Mouse (Mus musculus) MEL (cell line): Measurements from ENCODE around the gene Cep104. TPM values are rescaled to one million over a fixed set of nuclear protein-coding genes. Genes with fewer than 3 reads are reported as not detected.

Source experiments
- DNase-seq: peaks from one replicate; pipeline ENCODE4 v3.0.0; 2011; ENCODE audit warnings: low read depth, low spot score
- H3K27ac ChIP-seq: 2 replicates; pipeline ENCODE4 v1.5.1; 2012; ENCODE audit warnings: low read depth, mild to moderate bottlenecking, control low read depth, low read length, moderate library complexity; ENCODE audit not compliant: control insufficient read depth
- H3K27me3 ChIP-seq, 2 experiments: fragments of 150-350 bp in 1 of 2; sonication (generic) in 1 of 2; 2 replicates each; pipeline ENCODE4 v1.6.1; 2012; ENCODE audit warnings: low read length in 2 of 2, mild to moderate bottlenecking in 2 of 2, improper control_type of control experiment in 1 of 2, moderate library complexity in 1 of 2; ENCODE audit not compliant: insufficient read depth in 2 of 2, control insufficient read depth in 1 of 2
- H3K36me3 ChIP-seq, 2 experiments: 2 replicates each; pipeline ENCODE4 v1.6.1; 2012 to 2014; ENCODE audit warnings: low read length in 2 of 2, improper control_type of control experiment in 1 of 2, inconsistent platforms in 1 of 2, mild to moderate bottlenecking in 1 of 2; ENCODE audit not compliant: insufficient read depth in 2 of 2, control insufficient read depth in 1 of 2
- H3K4me1 ChIP-seq, 2 experiments: fragments of 150-350 bp in 1 of 2; sonication (generic) in 1 of 2; 2 replicates each; pipeline ENCODE4 v1.6.1; 2012; ENCODE audit warnings: low read length in 2 of 2, improper control_type of control experiment in 1 of 2, mild to moderate bottlenecking in 1 of 2; ENCODE audit not compliant: insufficient read depth in 2 of 2, control insufficient read depth in 1 of 2
- H3K4me3 ChIP-seq, 2 experiments: fragments of 150-350 bp in 1 of 2; sonication (generic) in 1 of 2; 2 replicates each; pipeline ENCODE4 v1.5.1; 2012; ENCODE audit warnings: low read depth in 2 of 2, low read length in 2 of 2, mild to moderate bottlenecking in 2 of 2, moderate library complexity in 2 of 2, control low read depth in 1 of 2, improper control_type of control experiment in 1 of 2; ENCODE audit not compliant: control insufficient read depth in 1 of 2, insufficient read depth in 1 of 2
- H3K79me2 ChIP-seq: 2 replicates; pipeline ENCODE4 v1.6.1; 2012; ENCODE audit warnings: mild to moderate bottlenecking, low read length, moderate library complexity; ENCODE audit not compliant: control insufficient read depth, poor library complexity, insufficient read depth
- H3K9ac ChIP-seq: 2 replicates; pipeline ENCODE4 v1.6.1; 2012; ENCODE audit warnings: low read depth, mild to moderate bottlenecking, control low read depth, low read length, moderate library complexity; ENCODE audit not compliant: control insufficient read depth, poor library complexity, severe bottlenecking
- H3K9me3 ChIP-seq: fragments of 150-350 bp; sonication (generic); replicated peaks from 2 replicates; pipeline ENCODE4 v1.6.1; 2012; ENCODE audit warnings: mild to moderate bottlenecking, low read length, improper control_type of control experiment, moderate library complexity; ENCODE audit not compliant: insufficient read depth
- BHLHE40 ChIP-seq: IDR thresholded peaks from 2 replicates; pipeline ENCODE4 v1.6.1; 2012; ENCODE audit warnings: low read depth, mild to moderate bottlenecking, inconsistent platforms, low read length, improper control_type of control experiment, borderline replicate concordance
- CHD1 ChIP-seq: IDR thresholded peaks from 2 replicates; pipeline ENCODE4 v1.6.1; 2012; ENCODE audit warnings: low read depth, mild to moderate bottlenecking, inconsistent platforms, low read length, improper control_type of control experiment
- ELF1 ChIP-seq: IDR thresholded peaks from 2 replicates; pipeline ENCODE4 v1.6.1; 2014; ENCODE audit warnings: low read depth, mild to moderate bottlenecking, inconsistent platforms, low read length, improper control_type of control experiment, moderate library complexity
- GABPA ChIP-seq: IDR thresholded peaks from 2 replicates; pipeline ENCODE4 v1.6.1; 2012; ENCODE audit warnings: low read depth, mild to moderate bottlenecking, inconsistent platforms, low read length, improper control_type of control experiment, moderate library complexity
- GATA1 ChIP-seq: IDR thresholded peaks from 2 replicates; pipeline ENCODE4 v1.6.1; 2011; ENCODE audit warnings: low read depth, low read length, improper control_type of control experiment
- HCFC1 ChIP-seq: IDR thresholded peaks from 2 replicates; pipeline ENCODE4 v1.6.1; 2012; ENCODE audit warnings: low read depth, mild to moderate bottlenecking, inconsistent platforms, low read length, improper control_type of control experiment, moderate library complexity
- JUND ChIP-seq: IDR thresholded peaks from 2 replicates; pipeline ENCODE4 v1.6.1; 2011; ENCODE audit warnings: low read depth, mild to moderate bottlenecking, improper control_type of control experiment, low read length
- KAT2A ChIP-seq: conservative IDR thresholded peaks from 2 replicates; pipeline ENCODE4 v1.6.1; 2012; ENCODE audit warnings: low read depth, low read length, improper control_type of control experiment, inconsistent platforms
- MAX ChIP-seq: IDR thresholded peaks from 2 replicates; pipeline ENCODE4 v1.6.1; 2011; ENCODE audit warnings: low read length, improper control_type of control experiment
- MAZ ChIP-seq: IDR thresholded peaks from 2 replicates; pipeline ENCODE4 v1.6.1; 2012; ENCODE audit warnings: low read depth, mild to moderate bottlenecking, inconsistent platforms, low read length, improper control_type of control experiment
- MEF2A ChIP-seq: IDR thresholded peaks from 2 replicates; pipeline ENCODE4 v1.6.1; 2014; ENCODE audit warnings: low read depth, mild to moderate bottlenecking, inconsistent platforms, low read length, improper control_type of control experiment; ENCODE audit not compliant: poor library complexity, insufficient replicate concordance, severe bottlenecking; ENCODE audit errors: extremely low read depth
- MXI1 ChIP-seq: IDR thresholded peaks from 2 replicates; pipeline ENCODE4 v1.6.1; 2011; ENCODE audit warnings: mild to moderate bottlenecking, low read depth, low read length, improper control_type of control experiment
- MYC ChIP-seq: IDR thresholded peaks from 2 replicates; pipeline ENCODE4 v1.6.1; 2011; ENCODE audit warnings: low read depth, mild to moderate bottlenecking, low read length, improper control_type of control experiment, moderate library complexity
- NELFE ChIP-seq: IDR thresholded peaks from 2 replicates; pipeline ENCODE4 v1.6.1; 2011; ENCODE audit warnings: low read depth, low read length, improper control_type of control experiment
- NRF1 ChIP-seq: IDR thresholded peaks from 2 replicates; pipeline ENCODE4 v1.6.1; 2014; ENCODE audit warnings: low read depth, mild to moderate bottlenecking, inconsistent platforms, low read length, improper control_type of control experiment, moderate library complexity; ENCODE audit not compliant: poor library complexity, insufficient read depth, severe bottlenecking
- POLR2A ChIP-seq, 2 experiments: IDR thresholded peaks; 2 replicates each; pipeline ENCODE4 v1.6.1; 2011 to 2012; ENCODE audit warnings: low read length in 2 of 2, mild to moderate bottlenecking in 2 of 2, control low read depth in 1 of 2, improper control_type of control experiment in 1 of 2, low read depth in 1 of 2, moderate library complexity in 1 of 2; ENCODE audit not compliant: control insufficient read depth in 1 of 2, insufficient read depth in 1 of 2, poor library complexity in 1 of 2
- RCOR1 ChIP-seq: IDR thresholded peaks from 2 replicates; pipeline ENCODE4 v1.6.1; 2012; ENCODE audit warnings: low read depth, mild to moderate bottlenecking, inconsistent platforms, low read length, improper control_type of control experiment
- SIN3A ChIP-seq: IDR thresholded peaks from 2 replicates; pipeline ENCODE4 v1.6.1; 2012; ENCODE audit warnings: low read length, improper control_type of control experiment, inconsistent platforms
- TAL1 ChIP-seq: IDR thresholded peaks from 2 replicates; pipeline ENCODE4 v1.6.1; 2012; ENCODE audit warnings: mild to moderate bottlenecking, inconsistent platforms, low read length, moderate library complexity, mixed read lengths
- TBP ChIP-seq: IDR thresholded peaks from 2 replicates; pipeline ENCODE4 v1.8.0; 2011; ENCODE audit warnings: low read depth, low read length, improper control_type of control experiment
- TCF12 ChIP-seq: IDR thresholded peaks from 2 replicates; pipeline ENCODE4 v1.6.1; 2014; ENCODE audit warnings: low read depth, mild to moderate bottlenecking, inconsistent platforms, low read length, improper control_type of control experiment, moderate library complexity
- UBTF ChIP-seq: IDR thresholded peaks from 2 replicates; pipeline ENCODE4 v1.6.1; 2012; ENCODE audit warnings: low read depth, mild to moderate bottlenecking, inconsistent platforms, low read length, improper control_type of control experiment, moderate library complexity, borderline replicate concordance; ENCODE audit not compliant: insufficient read depth
- USF1 ChIP-seq: IDR thresholded peaks from 2 replicates; pipeline ENCODE4 v1.6.1; 2014; ENCODE audit warnings: low read depth, mild to moderate bottlenecking, inconsistent platforms, low read length, improper control_type of control experiment, moderate library complexity
- ZC3H11A ChIP-seq: IDR thresholded peaks from 2 replicates; pipeline ENCODE4 v1.6.1; 2012; ENCODE audit warnings: low read depth, mild to moderate bottlenecking, inconsistent platforms, low read length, improper control_type of control experiment
- ZKSCAN1 ChIP-seq: IDR thresholded peaks from 2 replicates; pipeline ENCODE4 v1.6.1; 2012; ENCODE audit warnings: low read depth, mild to moderate bottlenecking, inconsistent platforms, low read length, improper control_type of control experiment, moderate library complexity
- ZMIZ1 ChIP-seq: IDR thresholded peaks from 2 replicates; pipeline ENCODE4 v1.6.1; 2012; ENCODE audit warnings: low read depth, mild to moderate bottlenecking, inconsistent platforms, low read length, improper control_type of control experiment, moderate library complexity
- polyA plus RNA-seq, 2 experiments: library from polyadenylated mRNA; stranded (reverse) in 1 of 2; unstranded in 1 of 2; fragments of >175 nt in 1 of 2; fragments of >200 nt in 1 of 2; gene quantifications; 2 replicates each; pipeline versions ENCODE4 v1.2.1 to v1.2.4; 2012; ENCODE audit warnings: low replicate concordance in 2 of 2, low read depth in 1 of 2; ENCODE audit not compliant: insufficient read length in 2 of 2, insufficient read depth in 1 of 2, missing spikeins in 1 of 2
- total RNA-seq: library from RNA; depleted of rRNA; stranded (reverse); fragments of 300-350 nt; gene quantifications from 2 replicates; pipeline ENCODE4 v1.2.3, GENCODE M21; 2012

The Cep104 gene
- total and polyA plus RNA-seq, 3 experiments: 8.5 to 19.9 TPM; not detected in 1

DNA sequence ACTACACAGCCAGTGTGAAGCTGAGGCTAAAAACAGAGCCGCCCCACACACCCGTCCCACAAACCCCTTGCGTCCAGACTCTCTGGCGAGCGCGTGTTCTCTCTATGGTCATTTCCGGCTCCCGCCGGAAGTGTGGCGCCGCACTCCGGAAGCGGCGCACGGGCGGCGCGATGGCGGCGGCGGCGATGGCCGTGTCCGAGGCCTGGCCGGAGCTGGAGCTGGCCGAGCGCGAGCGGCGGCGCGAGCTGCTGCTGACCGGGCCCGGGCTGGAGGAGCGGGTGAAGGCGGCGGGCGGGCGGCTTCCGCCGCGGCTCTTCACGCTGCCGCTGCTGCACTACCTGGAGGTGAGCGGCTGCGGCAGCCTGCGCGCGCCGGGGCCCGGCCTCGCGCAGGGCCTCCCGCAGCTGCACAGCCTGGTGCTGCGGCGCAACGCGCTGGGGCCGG, 36.7 kb downstream of the Cep104 start, which contains the start of gene Lrrc47:
Gene Lrrc47, plus strand, starts transcription at position 86 of the 444 bp plus-strand sequence.
- Histone ChIP-seq H3K36me3 (peaks cover 1 to 4% of the 10 kb centered on the region in 2 experiments; a peak in 3 of 4 replicates), H3K27me3 (no peaks in the 10 kb centered on the region), H3K27ac (peak within 1 kb of the TSS; percentile 32), H3K9ac (peak within 1 kb of the TSS; percentile 86), H3K79me2 (peaks cover 35% of the 10 kb centered on the region), H3K4me1 (peaks cover 0 to 13% of the 10 kb centered on the region in 2 experiments; a peak in 2 of 4 replicates), H3K4me3 (peak within 1 kb of the TSS; percentile 96), H3K9me3 (no peaks in the 10 kb centered on the region)
- TF ChIP-seq TBP (peak; percentile 77), CHD1 (0 out of 2 replicates have a peak, but pooled peaks have one; percentile 24), MXI1 (peak; percentile 85), UBTF (no peak), ZMIZ1 (peak; percentile 67), JUND (no peak), GATA1 (no peak), GABPA (peak; percentile 46; the same call in 1 of the 2 replicates), ZC3H11A (no peak), USF1 (0 out of 2 replicates have a peak, but pooled peaks have one; percentile 27), SIN3A (peak; percentile 89), NRF1 (peak; percentile 38; the same call in 1 of the 2 replicates), MAZ (peak; percentile 66; the same call in 1 of the 2 replicates), ELF1 (peak; percentile 94), POLR2A (IDR thresholded peaks at IDR 0.05; ENCODE audit: control insufficient read depth in 1 of 2, insufficient read depth in 1 of 2, low read depth in 1 of 2, low read length in 2 of 2, poor library complexity in 1 of 2) (peak; percentile 65 to 92), TCF12 (peak; percentile 85), TAL1 (no peak), BHLHE40 (no peak), RCOR1 (no peak), MEF2A (0 out of 2 replicates have a peak, but pooled peaks have one; percentile 29), ZKSCAN1 (no peak), KAT2A (peak; percentile 77; the same call in 1 of the 2 replicates), NELFE (peak; percentile 79), HCFC1 (peak; percentile 95), MAX (peak; percentile 84; the same call in 1 of the 2 replicates), MYC (peak; percentile 76)
- peak; percentile 87 for DNase-seq
